Mouse (Mus musculus) bone marrow macrophage, adult 2 months (primary cell): ENCODE data around the gene Synrg.

ENCODE experiments used
- CTCF ChIP-seq: IDR thresholded peaks from 2 replicates; pipeline ENCODE4 v1.5.1; 2012; ENCODE audit warnings: low read depth, mild to moderate bottlenecking, low read length, moderate library complexity
- POLR2A ChIP-seq: IDR thresholded peaks from 2 replicates; pipeline ENCODE4 v1.6.1; 2012; ENCODE audit warnings: mild to moderate bottlenecking, low read depth, low read length, borderline replicate concordance

DNA sequence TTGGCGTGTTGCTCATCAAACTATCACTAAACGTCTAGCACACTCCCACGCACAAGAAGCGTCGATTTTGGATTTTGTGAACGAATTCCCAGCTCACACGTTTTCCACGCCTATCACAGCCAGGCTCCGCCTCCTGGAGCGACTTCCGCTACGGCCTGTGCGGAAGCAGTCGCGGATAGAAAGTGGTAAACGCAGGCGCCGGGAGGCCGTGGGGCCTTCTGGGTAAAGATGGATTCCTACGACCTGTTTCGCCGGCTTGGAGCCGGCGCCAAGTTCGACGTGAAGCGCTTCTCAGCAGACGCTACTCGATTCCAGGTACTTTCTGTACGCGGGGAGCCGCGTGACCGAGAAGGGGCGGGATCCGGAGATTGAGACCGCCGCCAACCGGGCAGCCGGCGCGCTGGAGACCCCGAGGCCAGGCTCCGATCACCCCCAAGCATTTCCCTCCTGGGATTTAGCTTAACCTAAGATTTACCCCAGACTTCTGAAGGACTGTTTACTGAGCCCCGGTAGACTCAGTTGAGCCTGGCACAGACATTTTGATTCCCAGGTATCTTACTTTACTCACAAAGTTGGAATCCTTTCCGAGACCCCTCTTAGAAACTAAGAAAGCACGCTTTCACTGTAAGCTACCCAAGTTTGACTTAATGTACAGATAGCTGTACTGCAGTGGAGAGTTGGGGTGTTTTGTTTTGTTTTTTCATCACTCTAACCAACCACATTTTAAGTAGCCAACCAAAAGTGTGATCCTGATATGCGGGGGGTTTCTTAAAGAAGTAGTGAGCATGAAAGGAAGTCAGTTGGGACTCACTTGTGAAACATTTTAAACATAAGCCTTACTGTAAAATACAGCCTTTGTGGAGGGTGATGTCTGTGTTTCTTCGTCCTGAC lies 22.0 kb upstream of the Synrg start, which contains the start of gene Ddx52:
- TF ChIP-seq CTCF = no peak
- peak; percentile 50; the same call in 1 of the 2 replicates for TF ChIP-seq POLR2A
